Mouse (Mus musculus) cerebellum, adult 2 months (tissue): Measurements from ENCODE around the gene Ccnyl1. TPM values are rescaled to one million over a fixed set of nuclear protein-coding genes. Genes with fewer than 3 reads are reported as not detected.

Experiments
- DNase-seq, 2 experiments: peaks; one replicate each; pipeline ENCODE4 v3.0.0; 2021
- H3K27ac ChIP-seq: fragments of 200-500 bp; 2 replicates; pipeline ENCODE4 v1.5.1; 2012; ENCODE audit warnings: low read length, control low read depth, inconsistent platforms; ENCODE audit not compliant: insufficient read depth
- H3K27me3 ChIP-seq: fragments of 200-500 bp; 2 replicates; pipeline ENCODE4 v1.6.1; 2012; ENCODE audit warnings: inconsistent platforms, mild to moderate bottlenecking, low read length, moderate library complexity; ENCODE audit not compliant: control insufficient read depth, insufficient read depth
- H3K4me1 ChIP-seq: fragments of 200-500 bp; 2 replicates; pipeline ENCODE4 v1.6.1; 2011; ENCODE audit warnings: low read length; ENCODE audit not compliant: control insufficient read depth, insufficient read depth
- H3K4me3 ChIP-seq: fragments of 200-500 bp; replicated peaks from 2 replicates; pipeline ENCODE3; 2011; ENCODE audit warnings: mild to moderate bottlenecking, low read depth, low read length, control low read depth; ENCODE audit not compliant: insufficient read depth
- CTCF ChIP-seq: fragments of 200-500 bp; IDR thresholded peaks from 2 replicates; pipeline ENCODE4 v1.5.1; 2011; ENCODE audit warnings: low read depth, mild to moderate bottlenecking, control low read depth, low read length, moderate library complexity, borderline replicate concordance; ENCODE audit not compliant: insufficient read depth
- POLR2A ChIP-seq: fragments of 200-500 bp; IDR thresholded peaks from 2 replicates; pipeline ENCODE4 v1.6.1; 2011; ENCODE audit warnings: low read length, control low read depth, borderline replicate concordance; ENCODE audit not compliant: insufficient read depth
- WGBS: fragments of 180-500 bp; shearing (Covaris S2); methylation state at CpG from one replicate; pipeline ENCODE4 v1.1.7; 2018; 5-methylcytosine and 5-hydroxymethylcytosine counted together
- polyA plus RNA-seq: library from polyadenylated mRNA; depleted of rRNA; stranded (reverse); fragments of >200 nt; gene quantifications from 2 replicates; pipeline ENCODE4 v1.2.3, GENCODE M21; 2012

The Ccnyl1 gene
- polyA plus RNA-seq, 1 experiment, result 17.4 TPM

DNA sequence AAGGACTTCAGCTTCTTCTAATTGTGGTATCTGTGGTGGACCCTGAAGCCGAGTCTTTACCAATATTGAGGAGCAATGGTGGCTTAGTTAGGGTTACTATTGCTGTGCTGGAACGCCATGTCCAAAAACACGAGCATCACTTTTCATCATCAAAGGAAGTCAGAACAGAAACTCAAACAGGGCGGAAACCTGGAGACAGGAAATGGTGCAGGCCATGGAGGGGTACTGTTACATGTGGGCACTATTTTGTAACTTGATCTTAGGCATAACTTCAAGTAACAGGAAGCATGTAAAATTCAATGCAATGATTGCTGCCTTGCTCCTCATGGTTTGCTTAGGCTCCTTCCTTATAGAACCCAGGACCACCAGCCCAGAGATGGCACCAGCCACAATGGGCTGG is 2.2 kb upstream of the Ccnyl1 start:
- no peak for DNase-seq
- no peaks in the 10 kb centered on the region for H3K27me3 ChIP-seq
- WGBS, result 94% methylated on average over 4 of the region's 4 CpGs
- TF ChIP-seq POLR2A (no peak), CTCF (no peak)
- no peak overlapping the region for H3K4me3 ChIP-seq
- no peak overlapping the region for H3K27ac ChIP-seq
- no peaks in the 10 kb centered on the region for H3K4me1 ChIP-seq

GRCm38 (mm10) chr1:64689561-64690212 is 568 bp upstream of the Ccnyl1 start:
- Histone ChIP-seq H3K27me3 (no peaks in the 10 kb centered on the region), H3K4me3 (no peak overlapping the region), H3K4me1 (no peaks in the 10 kb centered on the region), H3K27ac (no peak overlapping the region)
- TF ChIP-seq CTCF, result no peak
- no peak for TF ChIP-seq POLR2A
- DNase-seq, result peak in 1 of 2 experiments; percentile 5
- 19% methylated on average over 9 of the region's 9 CpGs for WGBS

DNA sequence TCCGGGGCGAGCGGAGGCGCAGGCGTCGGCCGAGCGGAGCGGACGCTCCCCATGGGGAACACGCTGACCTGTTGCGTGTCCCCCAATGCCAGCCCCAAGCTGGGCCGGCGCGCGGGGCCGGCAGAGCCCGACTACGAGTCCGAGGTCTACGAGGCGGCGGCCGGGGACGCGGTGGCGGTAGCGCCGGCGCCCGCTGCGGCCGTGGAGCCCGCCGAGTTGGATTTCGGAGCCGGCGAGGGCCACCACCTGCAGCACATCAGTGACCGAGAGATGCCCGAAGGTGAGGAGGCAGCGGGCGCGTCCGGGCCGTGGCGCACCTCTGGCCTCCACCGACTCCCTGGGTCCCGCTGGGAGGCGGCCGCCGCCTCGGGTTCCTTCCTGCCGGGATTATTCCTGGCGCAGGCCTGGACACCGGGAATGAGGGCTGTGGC is 881 bp downstream of the Ccnyl1 start:
- Histone ChIP-seq H3K4me3 (peak overlapping the region; percentile 74), H3K27me3 (no peaks in the 10 kb centered on the region), H3K4me1 (no peaks in the 10 kb centered on the region), H3K27ac (0 out of 2 replicates have a peak overlapping the region, but pooled peaks have one; percentile 25)
- under 1% methylated on average over 54 of the region's 55 CpGs for WGBS
- peak in 1 of 2 experiments; percentile 70 for DNase-seq
- no peak for TF ChIP-seq POLR2A
- TF ChIP-seq CTCF, result no peak

DNA sequence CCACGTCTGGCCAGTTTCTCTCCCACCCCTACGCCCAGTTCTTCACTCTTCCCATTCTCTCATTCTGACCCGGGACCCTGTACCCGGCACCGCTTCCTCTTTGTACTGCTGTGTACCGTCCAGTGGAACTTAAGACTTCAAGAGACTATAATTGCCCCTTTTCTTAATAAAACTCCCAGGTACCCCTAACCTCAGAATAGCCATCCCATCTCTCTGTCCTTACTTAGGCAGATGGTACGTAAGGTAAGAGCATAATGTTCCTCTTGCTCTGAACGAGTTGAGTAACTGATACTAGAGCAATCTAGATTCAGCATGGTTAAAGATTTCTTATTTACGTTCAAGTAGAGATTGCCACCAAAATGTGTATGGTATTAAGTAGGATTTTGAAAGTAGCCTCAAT is 1.3 kb downstream of the Ccnyl1 start:
- no peaks in the 10 kb centered on the region for H3K27me3 ChIP-seq
- peak overlapping the region; percentile 74 for H3K4me3 ChIP-seq
- 3% methylated on average over 9 of the region's 9 CpGs for WGBS
- H3K4me1 ChIP-seq, result no peaks in the 10 kb centered on the region
- no peak overlapping the region for H3K27ac ChIP-seq
- TF ChIP-seq POLR2A, result no peak
- no peak for TF ChIP-seq CTCF
- no peak for DNase-seq

- Histone ChIP-seq H3K4me3 (no peak overlapping the region), H3K4me1 (no peaks in the 10 kb centered on the region), H3K27ac (no peak overlapping the region), H3K27me3 (no peaks in the 10 kb centered on the region)
- WGBS, result 91% methylated on average over 3 of the region's 3 CpGs
- no peak for DNase-seq
- TF ChIP-seq POLR2A (no peak), CTCF (no peak)
Measured at GRCm38 (mm10) chr1:64695156-64695555, 4.9 kb downstream of the Ccnyl1 start.

DNA sequence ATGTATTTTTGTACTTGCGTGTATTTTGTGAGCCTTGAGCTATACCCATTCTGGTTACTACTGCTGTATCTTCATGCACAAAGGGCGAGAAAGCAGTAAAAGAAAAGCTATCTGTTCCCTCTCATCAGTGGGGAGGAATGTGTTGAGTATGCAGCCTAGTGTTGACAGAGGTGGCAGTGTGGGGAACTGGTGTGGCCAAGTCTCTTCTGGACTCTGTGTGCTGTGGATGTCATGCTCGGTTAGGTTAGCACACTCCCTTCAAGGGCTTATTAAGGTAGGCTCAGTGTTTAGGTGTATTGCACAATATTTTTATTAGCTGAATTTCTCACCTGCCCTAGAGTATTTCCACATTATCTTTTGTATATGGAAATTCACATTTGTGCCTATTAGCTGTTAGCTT is 11.5 kb downstream of the Ccnyl1 start:
- H3K4me3 ChIP-seq, result no peak overlapping the region
- H3K27ac ChIP-seq, result no peak overlapping the region
- no peaks in the 10 kb centered on the region for H3K4me1 ChIP-seq
- TF ChIP-seq POLR2A, result no peak
- DNase-seq, result no peak
- WGBS, result 85% methylated on average over 3 of the region's 3 CpGs
- H3K27me3 ChIP-seq, result no peaks in the 10 kb centered on the region

DNA sequence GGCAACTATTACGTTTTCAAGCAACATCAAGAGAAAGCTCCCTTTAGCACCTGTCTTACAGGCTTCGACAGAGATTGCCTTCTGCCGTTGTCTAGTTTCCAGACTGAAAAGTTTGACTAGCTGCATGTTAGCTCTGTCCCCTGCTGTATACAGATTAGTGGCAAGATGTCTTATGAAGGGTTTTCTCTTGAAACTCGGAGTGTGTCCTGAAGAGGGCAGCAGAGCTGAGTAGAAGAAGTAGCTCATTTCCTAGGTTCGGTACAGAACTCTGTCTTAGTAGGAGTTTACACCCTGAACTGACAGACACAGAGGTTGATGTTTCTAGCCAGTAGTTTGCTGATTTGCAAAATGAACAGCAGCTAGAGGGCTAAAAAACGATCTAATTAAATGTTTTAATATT is 15.0 kb downstream of the Ccnyl1 start:
- 41% methylated on average over 6 of the region's 6 CpGs for WGBS
- Histone ChIP-seq H3K27me3 (no peaks in the 10 kb centered on the region), H3K27ac (no peak overlapping the region), H3K4me1 (no peaks in the 10 kb centered on the region), H3K4me3 (no peak overlapping the region)
- TF ChIP-seq POLR2A (no peak), CTCF (no peak; the same call in 1 of the 2 replicates)
- peak; percentile 50 to 58 for DNase-seq

DNA sequence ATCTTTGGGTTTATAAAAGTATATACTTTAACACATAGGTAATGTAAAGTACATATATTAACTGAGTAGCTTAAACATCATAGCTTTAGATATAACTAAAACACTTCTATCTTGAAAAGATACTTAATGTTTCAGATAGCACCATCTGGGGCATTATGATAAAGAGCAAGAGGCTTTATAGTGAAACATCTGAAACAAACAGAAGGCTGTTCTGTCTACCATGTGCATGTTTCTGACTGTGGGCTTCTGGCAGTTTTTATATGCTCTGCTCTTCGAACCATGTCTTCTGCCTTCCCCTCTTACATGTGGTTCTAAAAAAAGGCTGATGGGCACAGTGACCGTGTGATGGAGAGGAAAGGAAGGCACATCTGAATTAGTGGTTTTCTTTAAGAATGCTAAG is 16.4 kb downstream of the Ccnyl1 start:
- Histone ChIP-seq H3K4me1 (no peaks in the 10 kb centered on the region), H3K4me3 (no peak overlapping the region), H3K27ac (no peak overlapping the region), H3K27me3 (no peaks in the 10 kb centered on the region)
- no peak for TF ChIP-seq POLR2A
- no peak for TF ChIP-seq CTCF
- WGBS, result 92% methylated on average over 2 of the region's 2 CpGs
- DNase-seq, result no peak
